Mouse (Mus musculus) hindbrain, embryonic 10.5 days (tissue): ENCODE data around the gene Myh11. TPM values are rescaled to one million over a fixed set of nuclear protein-coding genes. Genes with fewer than 3 reads are reported as not detected.

Experiments used
- DNase-seq: peaks from one replicate; pipeline ENCODE4 v3.0.0-alpha.2; 2017; ENCODE audit warnings: low spot score
- H3K27ac ChIP-seq: fragments of 300-500 bp; sonication (generic); 2 replicates; pipeline ENCODE4 v1.5.1; 2016; ENCODE audit warnings: mild to moderate bottlenecking, moderate library complexity
- H3K27me3 ChIP-seq: fragments of 300-500 bp; sonication (generic); 2 replicates; pipeline ENCODE4 v1.6.1; 2016; ENCODE audit warnings: mild to moderate bottlenecking; ENCODE audit not compliant: poor library complexity, insufficient read depth, severe bottlenecking
- H3K36me3 ChIP-seq: fragments of 300-500 bp; sonication (generic); 2 replicates; pipeline ENCODE4 v1.6.1; 2016; ENCODE audit warnings: mild to moderate bottlenecking, moderate library complexity
- H3K4me1 ChIP-seq: fragments of 300-500 bp; sonication (generic); replicated peaks from 2 replicates; pipeline ENCODE4 v1.6.1; 2016; ENCODE audit warnings: mild to moderate bottlenecking
- H3K4me3 ChIP-seq: fragments of 300-500 bp; sonication (generic); 2 replicates; pipeline ENCODE4 v1.5.1; 2016; ENCODE audit warnings: mild to moderate bottlenecking, moderate library complexity
- H3K9me3 ChIP-seq: fragments of 300-500 bp; sonication (generic); 2 replicates; pipeline ENCODE4 v1.6.1; 2016; ENCODE audit warnings: mild to moderate bottlenecking, moderate library complexity
- WGBS: fragments of 180-500 bp; shearing (Covaris S2); methylation state at CpG from one replicate; pipeline ENCODE4 v1.1.7; 2016; 5-methylcytosine and 5-hydroxymethylcytosine counted together
- polyA plus RNA-seq: library from polyadenylated mRNA; unstranded; fragments of >200 nt; fragmentation: Nextera tagmentation; extraction: Ambion mirVana; gene quantifications from 2 replicates; pipeline ENCODE4 v1.2.1, GENCODE M21; 2016

Gene Myh11
- polyA plus RNA-seq, 1 experiment from 2014 or later = 0.04 TPM

DNA sequence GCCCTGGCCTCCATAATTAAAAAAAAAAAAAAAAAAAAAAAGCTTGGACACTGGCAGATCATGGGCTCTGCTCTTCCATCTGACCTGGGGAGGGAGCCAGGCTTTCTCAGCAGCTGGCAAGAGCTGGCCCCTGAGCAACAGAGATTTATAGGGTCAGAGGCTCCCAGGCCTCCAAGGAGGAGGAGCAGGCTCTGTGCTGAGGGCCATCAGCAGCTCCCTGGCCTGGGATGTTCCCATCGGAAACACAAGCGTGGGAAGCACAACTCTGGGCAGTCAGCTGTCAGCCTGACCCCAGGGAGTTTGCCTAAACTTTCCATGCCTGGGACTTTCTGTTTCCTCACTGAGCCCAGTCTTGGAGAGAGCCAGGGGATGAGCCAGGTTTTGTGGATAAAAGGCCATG, 32.3 kb downstream of the Myh11 start:
- no peaks in the 10 kb centered on the region for H3K9me3 ChIP-seq
- no peak for DNase-seq
- H3K4me1 ChIP-seq = no peaks in the 10 kb centered on the region
- no peak overlapping the region for H3K27ac ChIP-seq
- H3K36me3 ChIP-seq = no peaks in the 10 kb centered on the region
- no peaks in the 10 kb centered on the region for H3K27me3 ChIP-seq
- no peak overlapping the region for H3K4me3 ChIP-seq
- 39% methylated on average over 2 of the region's 2 CpGs for WGBS

DNA sequence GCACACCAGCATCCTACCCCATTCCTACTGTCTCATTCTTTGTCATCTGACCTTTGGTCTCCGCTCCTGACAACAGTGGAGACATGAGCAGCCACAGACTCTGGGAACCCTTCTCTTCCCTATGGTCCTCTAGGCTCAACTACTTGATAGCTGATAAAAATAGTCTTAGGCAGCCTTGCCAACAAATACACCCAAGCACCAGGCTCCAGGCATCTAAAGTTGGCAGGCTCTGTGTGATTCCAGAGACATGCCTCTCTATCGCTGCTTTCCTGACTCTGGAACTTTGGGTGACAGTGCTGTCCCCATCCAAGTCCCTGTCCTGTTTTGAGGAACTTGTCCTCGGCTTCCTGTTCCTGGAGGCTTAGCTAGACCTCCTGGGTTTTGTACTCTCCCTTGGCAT, 37.6 kb downstream of the Myh11 start:
- Histone ChIP-seq H3K27ac (no peak overlapping the region), H3K27me3 (no peaks in the 10 kb centered on the region), H3K4me1 (no peaks in the 10 kb centered on the region), H3K9me3 (no peaks in the 10 kb centered on the region), H3K4me3 (no peak overlapping the region), H3K36me3 (no peaks in the 10 kb centered on the region)
- DNase-seq = no peak
- WGBS = 84% methylated on average over 3 of the region's 3 CpGs

DNA sequence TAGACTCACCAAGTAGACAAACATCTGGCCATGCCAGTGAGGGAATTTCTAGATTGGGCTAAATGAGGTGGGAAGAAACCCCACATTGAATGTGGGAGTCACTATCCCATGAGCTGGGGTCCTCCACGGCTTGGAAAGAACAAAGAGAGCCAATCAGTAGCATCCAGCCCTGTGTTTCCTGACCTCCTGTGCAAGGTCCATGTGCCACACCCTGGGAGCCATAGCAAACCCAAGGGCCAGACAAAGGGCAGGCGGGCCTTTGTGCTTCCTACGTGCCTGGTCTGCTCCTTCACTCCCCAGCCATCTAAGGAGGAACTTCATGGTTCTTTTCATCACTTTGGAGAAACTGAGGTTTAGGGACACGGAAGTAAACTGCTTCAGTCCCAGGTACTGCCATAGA, 38.3 kb downstream of the Myh11 start:
- Histone ChIP-seq H3K4me3 (no peak overlapping the region), H3K9me3 (no peaks in the 10 kb centered on the region)
- DNase-seq = no peak

DNA sequence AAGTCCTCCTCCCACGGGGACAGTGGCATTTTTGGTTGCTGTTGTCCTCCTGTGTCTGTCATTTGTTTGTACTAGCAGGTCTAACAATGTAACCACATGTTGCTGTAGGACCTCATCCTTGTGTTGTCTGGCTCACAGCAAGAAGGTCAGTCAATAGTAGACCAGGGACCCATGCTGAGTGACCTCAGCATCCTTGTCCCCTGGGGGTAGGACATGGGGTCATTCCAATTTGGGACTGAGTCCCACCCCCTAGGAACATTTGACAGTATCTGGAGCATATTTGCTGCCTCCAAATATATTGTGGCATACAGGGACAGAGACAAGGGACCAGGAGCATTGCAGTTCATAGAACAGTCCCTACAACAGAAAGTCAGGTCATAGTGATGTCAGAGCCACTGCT, 41.3 kb downstream of the Myh11 start:
- Histone ChIP-seq H3K36me3 (no peaks in the 10 kb centered on the region), H3K9me3 (no peaks in the 10 kb centered on the region), H3K4me3 (no peak overlapping the region), H3K27me3 (no peaks in the 10 kb centered on the region), H3K4me1 (no peaks in the 10 kb centered on the region), H3K27ac (no peak overlapping the region)
- DNase-seq = no peak
- 62% methylated on average over 1 of the region's 1 CpGs for WGBS

More for the DNA sequence above, 38.3 kb downstream of the Myh11 start:
- Histone ChIP-seq H3K27me3 (no peaks in the 10 kb centered on the region), H3K36me3 (no peaks in the 10 kb centered on the region), H3K27ac (no peak overlapping the region), H3K4me1 (no peaks in the 10 kb centered on the region)
- 80% methylated on average over 4 of the region's 4 CpGs for WGBS

- no peaks in the 10 kb centered on the region for H3K36me3 ChIP-seq
- H3K4me1 ChIP-seq = no peaks in the 10 kb centered on the region
- H3K4me3 ChIP-seq = no peak overlapping the region
- H3K27ac ChIP-seq = no peak overlapping the region
- no peak for DNase-seq
- H3K9me3 ChIP-seq = no peaks in the 10 kb centered on the region
- 32% methylated on average over 2 of the region's 2 CpGs for WGBS
- H3K27me3 ChIP-seq = no peaks in the 10 kb centered on the region
Observed at GRCm38 (mm10) chr16:14242553-14242952, 48.6 kb downstream of the Myh11 start.

DNA sequence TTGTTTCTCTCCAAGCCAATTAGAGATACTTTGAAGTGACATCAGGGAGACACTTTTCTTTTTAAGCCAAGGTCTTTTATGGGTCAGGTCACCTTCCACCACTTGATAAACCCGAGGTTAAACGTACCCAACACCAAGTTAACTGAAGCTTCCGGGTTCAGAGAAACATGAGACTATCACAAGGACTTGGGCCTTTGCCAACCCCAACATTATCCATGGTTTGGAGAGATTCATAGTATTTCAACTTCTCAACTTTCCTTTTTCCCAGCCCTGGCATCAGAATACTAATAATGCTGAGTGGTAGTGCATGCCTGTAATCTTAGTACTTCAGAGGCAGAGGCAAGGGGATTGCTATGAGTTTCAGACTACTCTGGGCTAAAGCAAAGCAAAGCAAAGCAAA, 49.1 kb downstream of the Myh11 start:
- 89% methylated on average over 3 of the region's 3 CpGs for WGBS
- H3K4me1 ChIP-seq = no peaks in the 10 kb centered on the region
- no peaks in the 10 kb centered on the region for H3K9me3 ChIP-seq
- no peak for DNase-seq
- H3K27me3 ChIP-seq = no peaks in the 10 kb centered on the region
- H3K27ac ChIP-seq = no peak overlapping the region
- no peaks in the 10 kb centered on the region for H3K36me3 ChIP-seq
- H3K4me3 ChIP-seq = no peak overlapping the region

DNA sequence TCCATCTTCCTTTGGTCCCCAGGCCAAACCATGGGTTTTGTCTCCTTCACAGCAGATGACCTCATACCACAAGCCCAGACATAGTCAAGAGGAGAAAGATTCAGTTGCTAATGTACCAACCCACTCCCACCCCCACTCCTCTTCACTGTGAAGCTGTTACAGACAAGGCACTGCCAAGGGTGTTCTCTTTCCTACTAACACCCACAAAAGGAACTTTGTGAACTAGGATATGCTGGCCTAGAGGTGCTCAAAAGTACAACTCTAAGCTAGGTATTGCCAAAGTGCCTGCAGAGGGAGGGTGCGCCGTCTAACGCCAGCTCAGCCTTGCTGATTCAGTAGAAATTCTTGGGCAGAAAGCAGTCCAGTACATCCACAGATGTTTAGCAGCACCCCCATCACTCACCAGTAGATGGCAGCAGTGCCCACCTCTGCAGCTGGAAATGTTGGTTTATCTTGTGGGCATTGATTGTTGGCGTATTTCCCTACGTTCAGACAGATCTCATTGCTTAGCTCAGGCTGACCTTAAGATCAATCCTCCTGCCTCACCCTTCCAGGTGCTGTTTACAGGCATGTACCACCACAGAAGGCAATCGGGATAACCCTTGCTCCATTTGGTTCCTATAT, 54.0 kb downstream of the Myh11 start:
- Histone ChIP-seq H3K36me3 (no peaks in the 10 kb centered on the region), H3K27me3 (no peaks in the 10 kb centered on the region), H3K4me1 (no peaks in the 10 kb centered on the region), H3K9me3 (no peaks in the 10 kb centered on the region), H3K4me3 (no peak overlapping the region), H3K27ac (no peak overlapping the region)
- DNase-seq = peak; percentile 78
- 33% methylated on average over 6 of the region's 6 CpGs for WGBS

DNA sequence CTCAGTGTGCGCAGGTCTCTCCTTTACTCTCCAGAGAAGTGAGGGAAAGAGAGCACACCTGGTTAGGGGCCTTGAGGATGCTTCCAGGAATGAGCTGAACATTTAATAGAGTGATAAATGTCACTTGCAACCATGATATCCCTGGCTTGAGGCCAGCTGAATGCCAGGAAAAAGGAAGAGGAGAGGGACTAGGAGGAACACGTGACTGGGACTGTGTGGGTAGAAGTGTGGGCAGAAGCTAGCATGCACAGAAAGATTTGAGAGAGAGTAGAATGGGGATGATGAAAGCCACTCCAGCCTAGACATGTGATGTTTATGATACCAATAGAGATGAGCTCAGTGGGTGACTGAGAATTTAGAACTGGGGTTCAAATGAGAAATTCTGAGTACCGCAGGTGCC, 76.0 kb downstream of the Myh11 start:
- Histone ChIP-seq H3K36me3 (no peaks in the 10 kb centered on the region), H3K4me3 (no peak overlapping the region), H3K4me1 (no peaks in the 10 kb centered on the region), H3K27me3 (no peaks in the 10 kb centered on the region), H3K9me3 (no peaks in the 10 kb centered on the region), H3K27ac (no peak overlapping the region)
- DNase-seq = no peak
- WGBS = 91% methylated on average over 3 of the region's 3 CpGs

GRCm38 (mm10) chr16:14198798-14199197, 92.4 kb downstream of the Myh11 start:
- H3K9me3 ChIP-seq = no peaks in the 10 kb centered on the region
- H3K27ac ChIP-seq = no peak overlapping the region
- no peak overlapping the region for H3K4me3 ChIP-seq
- WGBS = 80% methylated on average over 4 of the region's 4 CpGs
- H3K4me1 ChIP-seq = no peaks in the 10 kb centered on the region
- H3K36me3 ChIP-seq = no peaks in the 10 kb centered on the region
- H3K27me3 ChIP-seq = no peaks in the 10 kb centered on the region
- no peak for DNase-seq

GRCm38 (mm10) chr16:14195427-14195826, 95.7 kb downstream of the Myh11 start:
- 24% methylated on average over 1 of the region's 1 CpGs for WGBS
- peak; percentile 17 for DNase-seq
- no peaks in the 10 kb centered on the region for H3K4me1 ChIP-seq
- no peak overlapping the region for H3K4me3 ChIP-seq
- H3K9me3 ChIP-seq = no peaks in the 10 kb centered on the region
- no peaks in the 10 kb centered on the region for H3K27me3 ChIP-seq
- H3K36me3 ChIP-seq = peaks cover 32% of the 10 kb centered on the region
- H3K27ac ChIP-seq = no peak overlapping the region

DNA sequence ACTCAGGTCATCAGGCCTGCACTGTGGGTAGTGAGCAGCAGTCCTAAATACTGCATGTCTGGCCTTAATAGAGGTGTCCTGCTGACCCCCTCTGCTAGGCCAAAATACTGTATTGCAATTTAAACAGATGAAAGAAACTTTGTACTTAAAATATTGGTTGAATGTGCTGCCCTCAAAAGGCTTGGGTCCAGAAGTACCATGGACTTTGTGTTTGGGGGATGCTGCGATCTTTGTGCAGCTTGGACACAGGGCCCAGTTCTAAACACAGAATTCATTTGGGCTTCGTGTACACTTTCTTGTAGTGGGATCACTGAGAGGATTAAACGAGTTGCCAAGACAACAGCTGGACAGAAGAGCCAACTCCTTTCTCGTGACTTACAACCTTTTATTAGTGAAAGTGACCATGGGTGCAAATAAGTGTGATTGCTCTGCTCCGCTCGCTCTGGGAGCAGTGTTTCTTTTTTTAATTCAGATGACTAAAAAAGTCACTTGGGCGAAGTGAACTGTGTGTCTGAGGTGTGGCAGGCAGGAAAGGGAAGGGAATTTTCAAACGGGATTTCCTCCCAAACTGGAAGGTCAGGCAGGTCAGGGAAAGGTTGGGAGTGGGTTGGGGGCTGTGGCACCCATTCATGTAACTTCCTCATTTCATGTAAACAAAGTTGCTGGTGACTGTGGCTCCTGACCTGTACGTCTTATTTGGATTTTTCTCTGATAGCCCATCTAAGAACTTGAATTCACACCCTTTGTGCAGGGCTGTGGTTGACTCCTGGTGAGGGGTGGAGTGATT, 96.8 kb downstream of the Myh11 start:
- 83% methylated on average over 9 of the region's 9 CpGs for WGBS
- DNase-seq = no peak
- Histone ChIP-seq H3K27ac (no peak overlapping the region), H3K4me1 (no peaks in the 10 kb centered on the region), H3K27me3 (no peaks in the 10 kb centered on the region), H3K9me3 (no peaks in the 10 kb centered on the region), H3K4me3 (no peak overlapping the region), H3K36me3 (peaks cover 42% of the 10 kb centered on the region)

GRCm38 (mm10) chr16:14185516-14185915, 105.7 kb downstream of the Myh11 start:
- no peak for DNase-seq
- H3K27ac ChIP-seq = no peak overlapping the region
- H3K36me3 ChIP-seq = peaks cover 100% of the 10 kb centered on the region
- WGBS = 96% methylated on average over 5 of the region's 5 CpGs
- no peaks in the 10 kb centered on the region for H3K27me3 ChIP-seq
- H3K9me3 ChIP-seq = no peaks in the 10 kb centered on the region
- no peak overlapping the region for H3K4me3 ChIP-seq
- H3K4me1 ChIP-seq = no peaks in the 10 kb centered on the region

- Histone ChIP-seq H3K27ac (no peak overlapping the region), H3K4me3 (no peak overlapping the region), H3K4me1 (no peaks in the 10 kb centered on the region), H3K27me3 (no peaks in the 10 kb centered on the region), H3K36me3 (peaks cover 100% of the 10 kb centered on the region), H3K9me3 (no peaks in the 10 kb centered on the region)
- 84% methylated on average over 1 of the region's 1 CpGs for WGBS
- no peak for DNase-seq
Observed at GRCm38 (mm10) chr16:14183856-14184255, 107.3 kb downstream of the Myh11 start.
